Mouse (Mus musculus) heart, embryonic 10.5 days (tissue): ENCODE measurements at regions not wholly inside any gene's neighbourhood (a gene's known extent, or its start where the extent isn't known, plus 50 kb on each side); places are given as distances from the start of the nearest gene placed in this dataset.

Source experiments
- DNase-seq: peaks from one replicate; pipeline ENCODE4 v3.0.0-alpha.2; 2017; ENCODE audit warnings: low spot score
- H3K27ac ChIP-seq: fragments of 300-500 bp; sonication (generic); 2 replicates; pipeline ENCODE4 v1.5.1; 2016; ENCODE audit warnings: mild to moderate bottlenecking
- H3K27me3 ChIP-seq: fragments of 300-500 bp; sonication (generic); 2 replicates; pipeline ENCODE4 v1.6.1; 2016; ENCODE audit warnings: mild to moderate bottlenecking; ENCODE audit not compliant: poor library complexity, insufficient read depth, severe bottlenecking
- H3K36me3 ChIP-seq: fragments of 300-500 bp; sonication (generic); 2 replicates; pipeline ENCODE4 v1.6.1; 2016; ENCODE audit warnings: mild to moderate bottlenecking, moderate library complexity
- H3K4me1 ChIP-seq: fragments of 300-500 bp; sonication (generic); 2 replicates; pipeline ENCODE4 v1.6.1; 2016; ENCODE audit warnings: mild to moderate bottlenecking
- H3K4me3 ChIP-seq: fragments of 300-500 bp; sonication (generic); 2 replicates; pipeline ENCODE4 v1.5.1; 2016; ENCODE audit warnings: mild to moderate bottlenecking, moderate library complexity
- H3K9me3 ChIP-seq: fragments of 300-500 bp; sonication (generic); 2 replicates; pipeline ENCODE4 v1.6.1; 2016; ENCODE audit warnings: mild to moderate bottlenecking, moderate library complexity
- WGBS: fragments of 180-500 bp; shearing (Covaris S2); methylation state at CpG from one replicate; pipeline ENCODE4 v1.1.7; 2016; 5-methylcytosine and 5-hydroxymethylcytosine counted together

GRCm38 (mm10) chr4:131346727-131347126 is 402.5 kb downstream of the Matn1 start:
- DNase-seq, result no peak
- Histone ChIP-seq H3K27me3 (peaks cover 22% of the 10 kb centered on the region), H3K36me3 (no peaks in the 10 kb centered on the region), H3K4me3 (no peak overlapping the region), H3K9me3 (no peaks in the 10 kb centered on the region), H3K27ac (no peak overlapping the region), H3K4me1 (peaks cover 2% of the 10 kb centered on the region; the same call in 1 of the 2 replicates)
- 67% methylated on average over 3 of the region's 3 CpGs for WGBS

- H3K36me3 ChIP-seq, result no peaks in the 10 kb centered on the region
- peaks cover 6% of the 10 kb centered on the region for H3K27me3 ChIP-seq
- H3K9me3 ChIP-seq, result no peaks in the 10 kb centered on the region
- 0 out of 2 replicates have a peak, but pooled peaks cover 3% of the 10 kb centered on the region for H3K4me1 ChIP-seq
- no peak for DNase-seq
- no peak overlapping the region for H3K27ac ChIP-seq
- H3K4me3 ChIP-seq, result no peak overlapping the region
- 62% methylated on average over 7 of the region's 7 CpGs for WGBS
Observed at GRCm38 (mm10) chr4:131350268-131350667, 406.1 kb downstream of the Matn1 start.

GRCm38 (mm10) chr4:131354908-131355307 is 410.7 kb downstream of the Matn1 start:
- H3K27ac ChIP-seq, result no peak overlapping the region
- 92% methylated on average over 3 of the region's 3 CpGs for WGBS
- peaks cover 10% of the 10 kb centered on the region; the same call in 1 of the 2 replicates for H3K27me3 ChIP-seq
- H3K36me3 ChIP-seq, result no peaks in the 10 kb centered on the region
- H3K4me3 ChIP-seq, result no peak overlapping the region
- 0 out of 2 replicates have a peak, but pooled peaks cover 8% of the 10 kb centered on the region for H3K4me1 ChIP-seq
- no peaks in the 10 kb centered on the region for H3K9me3 ChIP-seq
- DNase-seq, result no peak

- H3K4me3 ChIP-seq, result no peak overlapping the region
- 88% methylated on average over 12 of the region's 12 CpGs for WGBS
Observed at GRCm38 (mm10) chr4:131355526-131355991, 411.4 kb downstream of the Matn1 start.

GRCm38 (mm10) chr4:131356316-131356715 is 412.1 kb downstream of the Matn1 start:
- H3K27ac ChIP-seq, result no peak overlapping the region
- no peak overlapping the region for H3K4me3 ChIP-seq
- H3K4me1 ChIP-seq, result 0 out of 2 replicates have a peak, but pooled peaks cover 8% of the 10 kb centered on the region
- 83% methylated on average over 12 of the region's 12 CpGs for WGBS
- no peaks in the 10 kb centered on the region for H3K9me3 ChIP-seq
- H3K36me3 ChIP-seq, result no peaks in the 10 kb centered on the region
- DNase-seq, result no peak
- H3K27me3 ChIP-seq, result peaks cover 13% of the 10 kb centered on the region

More at GRCm38 (mm10) chr4:131355526-131355991, 411.4 kb downstream of the Matn1 start:
- DNase-seq, result no peak
- Histone ChIP-seq H3K27me3 (peaks cover 10% of the 10 kb centered on the region; the same call in 1 of the 2 replicates), H3K27ac (no peak overlapping the region), H3K36me3 (no peaks in the 10 kb centered on the region), H3K4me1 (0 out of 2 replicates have a peak, but pooled peaks cover 8% of the 10 kb centered on the region), H3K9me3 (no peaks in the 10 kb centered on the region)

GRCm38 (mm10) chr4:131363030-131363429 is 418.8 kb downstream of the Matn1 start:
- Histone ChIP-seq H3K4me1 (peaks cover 19% of the 10 kb centered on the region), H3K27me3 (peaks cover 28% of the 10 kb centered on the region), H3K27ac (no peak overlapping the region), H3K4me3 (no peak overlapping the region), H3K9me3 (no peaks in the 10 kb centered on the region), H3K36me3 (no peaks in the 10 kb centered on the region)
- WGBS, result 29% methylated on average over 1 of the region's 1 CpGs
- DNase-seq, result no peak

- H3K36me3 ChIP-seq, result no peaks in the 10 kb centered on the region
- H3K4me1 ChIP-seq, result peaks cover 14% of the 10 kb centered on the region
- no peaks in the 10 kb centered on the region for H3K9me3 ChIP-seq
- 24% methylated on average over 6 of the region's 6 CpGs for WGBS
- no peak overlapping the region for H3K4me3 ChIP-seq
- DNase-seq, result no peak
- no peak overlapping the region for H3K27ac ChIP-seq
- H3K27me3 ChIP-seq, result peaks cover 28% of the 10 kb centered on the region
Observed at GRCm38 (mm10) chr4:131364671-131365252, 420.6 kb downstream of the Matn1 start.

- Histone ChIP-seq H3K27ac (no peak overlapping the region), H3K4me1 (peaks cover 20% of the 10 kb centered on the region), H3K36me3 (no peaks in the 10 kb centered on the region), H3K27me3 (peaks cover 26% of the 10 kb centered on the region), H3K9me3 (no peaks in the 10 kb centered on the region), H3K4me3 (no peak overlapping the region)
- 60% methylated on average over 2 of the region's 2 CpGs for WGBS
- no peak for DNase-seq
Observed at GRCm38 (mm10) chr4:131366006-131366405, 421.8 kb downstream of the Matn1 start.

- whole genome bisulfite sequencing, result 76% methylated on average over 1 of the region's 1 CpGs
- no peak overlapping the region for H3K4me3 ChIP-seq
- H3K27me3 ChIP-seq, result peaks cover 20% of the 10 kb centered on the region
- H3K4me1 ChIP-seq, result peaks cover 23% of the 10 kb centered on the region
- H3K27ac ChIP-seq, result no peak overlapping the region
- DNase-seq, result no peak
- H3K9me3 ChIP-seq, result no peaks in the 10 kb centered on the region
- H3K36me3 ChIP-seq, result no peaks in the 10 kb centered on the region
Observed at GRCm38 (mm10) chr4:131366656-131367055, 422.5 kb downstream of the Matn1 start.

GRCm38 (mm10) chr4:131372517-131372916 is 428.3 kb downstream of the Matn1 start:
- DNase-seq, result no peak
- Histone ChIP-seq H3K4me3 (0 out of 2 replicates have a peak overlapping the region, but pooled peaks have one; percentile 19), H3K27ac (0 out of 2 replicates have a peak overlapping the region, but pooled peaks have one; percentile 18), H3K36me3 (no peaks in the 10 kb centered on the region), H3K4me1 (peaks cover 24% of the 10 kb centered on the region), H3K9me3 (no peaks in the 10 kb centered on the region), H3K27me3 (peaks cover 4% of the 10 kb centered on the region; the same call in 1 of the 2 replicates)
- WGBS, result 32% methylated on average over 16 of the region's 16 CpGs

GRCm38 (mm10) chr4:131373172-131373571 is 429.0 kb downstream of the Matn1 start:
- no peak for DNase-seq
- WGBS, result 63% methylated on average over 3 of the region's 3 CpGs
- Histone ChIP-seq H3K4me1 (peaks cover 27% of the 10 kb centered on the region), H3K36me3 (no peaks in the 10 kb centered on the region), H3K27me3 (0 out of 2 replicates have a peak, but pooled peaks cover 3% of the 10 kb centered on the region), H3K9me3 (no peaks in the 10 kb centered on the region), H3K4me3 (no peak overlapping the region), H3K27ac (no peak overlapping the region)

- H3K9me3 ChIP-seq, result no peaks in the 10 kb centered on the region
- no peak for DNase-seq
- WGBS, result 82% methylated on average over 6 of the region's 6 CpGs
Observed at GRCm38 (mm10) chr4:131374527-131375290, 430.5 kb downstream of the Matn1 start.

GRCm38 (mm10) chr4:131381063-131381462 is 436.9 kb downstream of the Matn1 start:
- H3K9me3 ChIP-seq, result no peaks in the 10 kb centered on the region
- DNase-seq, result no peak
- peak overlapping the region; percentile 11; the same call in 1 of the 2 replicates for H3K27ac ChIP-seq
- H3K4me3 ChIP-seq, result no peak overlapping the region
- H3K36me3 ChIP-seq, result no peaks in the 10 kb centered on the region
- WGBS, result 57% methylated on average over 9 of the region's 9 CpGs
- 0 out of 2 replicates have a peak, but pooled peaks cover under 1% of the 10 kb centered on the region for H3K27me3 ChIP-seq
- peaks cover 21% of the 10 kb centered on the region for H3K4me1 ChIP-seq

More at GRCm38 (mm10) chr4:131374527-131375290, 430.5 kb downstream of the Matn1 start:
- Histone ChIP-seq H3K36me3 (no peaks in the 10 kb centered on the region), H3K27ac (no peak overlapping the region), H3K27me3 (0 out of 2 replicates have a peak, but pooled peaks cover 3% of the 10 kb centered on the region), H3K4me1 (peaks cover 27% of the 10 kb centered on the region), H3K4me3 (no peak overlapping the region)
